Mouse (Mus musculus) C2C12 (cell line): Measurements from ENCODE around the gene Rerg.

Experiments used
- CEBPB ChIP-seq: IDR thresholded peaks from one replicate; pipeline ENCODE4 v1.6.1; 2011; ENCODE audit warnings: low read depth, mild to moderate bottlenecking, control low read depth, moderate library complexity
- CTCF ChIP-seq: IDR thresholded peaks from one replicate; pipeline ENCODE4 v1.5.1; 2011; ENCODE audit not compliant: control insufficient read depth, insufficient read depth, insufficient read length
- FOSL1 ChIP-seq: IDR thresholded peaks from one replicate; pipeline ENCODE4 v1.8.0; 2011; ENCODE audit warnings: mild to moderate bottlenecking, low read length; ENCODE audit not compliant: poor library complexity, insufficient read depth, severe bottlenecking
- MAX ChIP-seq: IDR thresholded peaks from one replicate; pipeline ENCODE4 v1.6.1; 2011; ENCODE audit warnings: mild to moderate bottlenecking, control low read depth
- MYOD1 ChIP-seq: IDR thresholded peaks from one replicate; pipeline ENCODE4 v1.6.1; 2011; ENCODE audit warnings: low read depth; ENCODE audit not compliant: control insufficient read depth, insufficient read length
- MYOG ChIP-seq: IDR thresholded peaks from one replicate; pipeline ENCODE4 v1.6.1; 2011; ENCODE audit not compliant: control insufficient read depth, insufficient read length; ENCODE audit errors: extremely low read depth
- USF1 ChIP-seq: IDR thresholded peaks from one replicate; pipeline ENCODE4 v1.6.1; 2011; ENCODE audit warnings: low read depth, mild to moderate bottlenecking, control low read depth, moderate library complexity

GRCm38 (mm10) chr6:137156437-137157219 lies 13.7 kb downstream of the Rerg start:
- TF ChIP-seq CTCF = no peak
- TF ChIP-seq MYOD1 = no peak
- no peak for TF ChIP-seq USF1
- TF ChIP-seq MYOG = no peak
- no peak for TF ChIP-seq MAX
- no peak for TF ChIP-seq CEBPB
- TF ChIP-seq FOSL1 = no peak
